Mouse (Mus musculus): ENCODE data around the gene Zmiz1.

- TF ChIP-seq POLR2A (IDR thresholded peaks at IDR 0.05; ENCODE audit: borderline replicate concordance, low read depth, low read length): no peak
- no peak for TF ChIP-seq CTCF (IDR thresholded peaks at IDR 0.05; ENCODE audit: low read depth, low read length)
Measured at GRCm38 (mm10) chr14:25600951-25601350, 142.0 kb downstream of the Zmiz1 start.

Measured in bone marrow macrophage, adult 2 months (primary cell).